Mouse (Mus musculus): ENCODE results near the gene Rnf149. TPM values are rescaled to one million over a fixed set of nuclear protein-coding genes. Genes with fewer than 3 reads are reported as not detected.

The Rnf149 gene
- polyA plus RNA-seq, 1 experiment from 2014 or later = 34.0 TPM

DNA sequence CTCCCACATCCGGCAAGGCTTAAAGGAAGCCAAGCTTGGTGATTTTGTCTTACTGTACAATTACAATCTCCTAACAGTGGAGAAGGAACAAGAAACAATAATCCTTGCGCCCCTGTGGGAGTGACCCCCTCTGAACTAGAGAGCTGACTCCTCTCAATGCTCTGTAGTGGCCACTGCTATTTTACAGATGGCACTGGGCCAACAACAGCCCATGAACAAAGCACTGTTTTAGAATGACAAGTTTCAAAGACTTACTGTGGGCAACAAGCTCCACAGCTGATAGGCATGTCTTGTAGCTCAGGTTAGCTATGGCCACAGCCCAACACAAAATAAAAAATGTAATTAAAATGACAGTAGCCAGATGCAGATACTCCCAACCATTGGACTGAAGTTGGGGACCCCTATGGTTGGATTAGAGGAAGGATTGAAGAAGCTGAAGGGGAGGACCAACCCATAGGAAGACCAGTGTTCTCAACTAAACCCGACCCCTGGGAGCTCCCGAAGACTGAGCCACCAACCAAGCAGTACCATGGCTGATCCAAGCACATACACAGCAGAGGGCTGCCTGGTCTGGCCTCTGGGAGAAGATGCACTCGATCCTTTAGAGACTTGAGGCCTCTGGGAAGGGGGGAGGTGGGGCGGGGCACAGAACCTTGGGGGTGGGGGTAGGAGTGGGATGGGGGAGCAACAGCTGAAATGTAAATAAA is 30.9 kb downstream of the Rnf149 start:
- Histone ChIP-seq H3K4me3 (ENCODE audit: low read depth, low read length) (no peak overlapping the region), H3K4me2 (replicated peaks; ENCODE audit: low read depth, low read length) (no peak overlapping the region), H3K9ac (replicated peaks; ENCODE audit: low read depth, low read length) (no peak overlapping the region), H3K4me1 (ENCODE audit: control insufficient read depth, insufficient read depth, low read length) (no peaks in the 10 kb centered on the region), H3K27me3 (ENCODE audit: control insufficient read depth, insufficient read depth, low read length) (no peaks in the 10 kb centered on the region), H3K36me3 (ENCODE audit: control insufficient read depth, insufficient read depth, low read length) (peaks cover 43% of the 10 kb centered on the region), H3K27ac (ENCODE audit: low read length) (no peak overlapping the region), H3K9me3 (ENCODE audit: control insufficient read depth, low read depth, low read length) (no peaks in the 10 kb centered on the region)
- WGBS = 89% methylated on average over 6 of the region's 6 CpGs
- ATAC-seq (ENCODE audit: insufficient number of reproducible peaks, insufficient read depth, low FRiP score, low read depth) = peak; percentile 46; the same call in 1 of the 2 replicates

GRCm38 (mm10) chr1:39545589-39545988 is 31.6 kb downstream of the Rnf149 start:
- 91% methylated on average over 7 of the region's 7 CpGs for WGBS
- no peaks in the 10 kb centered on the region for H3K9me3 ChIP-seq (ENCODE audit: control insufficient read depth, low read depth, low read length)
- H3K9ac ChIP-seq (replicated peaks; ENCODE audit: low read depth, low read length) = no peak overlapping the region
- no peaks in the 10 kb centered on the region for H3K27me3 ChIP-seq (ENCODE audit: control insufficient read depth, insufficient read depth, low read length)
- H3K4me2 ChIP-seq (replicated peaks; ENCODE audit: low read depth, low read length) = no peak overlapping the region
- no peak overlapping the region for H3K27ac ChIP-seq (ENCODE audit: low read length)
- H3K4me3 ChIP-seq (ENCODE audit: low read depth, low read length) = no peak overlapping the region
- H3K36me3 ChIP-seq (ENCODE audit: control insufficient read depth, insufficient read depth, low read length) = peaks cover 45% of the 10 kb centered on the region
- no peaks in the 10 kb centered on the region for H3K4me1 ChIP-seq (ENCODE audit: control insufficient read depth, insufficient read depth, low read length)
- no peak for ATAC-seq (ENCODE audit: insufficient number of reproducible peaks, insufficient read depth, low FRiP score, low read depth)

DNA sequence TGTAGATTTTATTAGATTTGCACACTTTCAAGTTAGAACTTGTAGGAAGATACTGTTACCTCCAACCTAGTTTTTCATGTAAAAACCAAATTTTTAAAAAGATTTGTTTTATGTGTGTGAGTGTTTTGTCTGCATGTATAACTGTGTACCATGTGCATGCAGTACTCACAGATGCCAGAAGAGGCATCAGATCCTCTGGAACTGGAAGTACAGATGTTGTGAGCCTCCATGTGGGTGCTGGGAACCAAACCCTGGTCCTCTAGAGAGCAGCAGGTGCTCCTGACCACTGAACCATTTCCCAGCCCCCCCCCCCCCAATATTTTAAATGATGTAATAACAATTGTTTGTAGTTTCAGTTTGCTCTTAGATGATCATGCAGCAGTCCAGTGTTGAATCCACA is 36.6 kb downstream of the Rnf149 start:
- no peak overlapping the region for H3K9ac ChIP-seq (replicated peaks; ENCODE audit: low read depth, low read length)
- peaks cover 50% of the 10 kb centered on the region for H3K36me3 ChIP-seq (ENCODE audit: control insufficient read depth, insufficient read depth, low read length)
- peaks cover 7% of the 10 kb centered on the region; the same call in 1 of the 2 replicates for H3K4me1 ChIP-seq (ENCODE audit: control insufficient read depth, insufficient read depth, low read length)
- no peak for ATAC-seq (ENCODE audit: insufficient number of reproducible peaks, insufficient read depth, low FRiP score, low read depth)
- H3K4me2 ChIP-seq (replicated peaks; ENCODE audit: low read depth, low read length) = no peak overlapping the region
- H3K4me3 ChIP-seq (ENCODE audit: low read depth, low read length) = no peak overlapping the region
- no peaks in the 10 kb centered on the region for H3K9me3 ChIP-seq (ENCODE audit: control insufficient read depth, low read depth, low read length)
- H3K27me3 ChIP-seq (ENCODE audit: control insufficient read depth, insufficient read depth, low read length) = no peaks in the 10 kb centered on the region
- no peak overlapping the region for H3K27ac ChIP-seq (ENCODE audit: low read length)

- 80% methylated on average over 10 of the region's 10 CpGs for WGBS
- Histone ChIP-seq H3K27me3 (ENCODE audit: control insufficient read depth, insufficient read depth, low read length) (no peaks in the 10 kb centered on the region), H3K9ac (replicated peaks; ENCODE audit: low read depth, low read length) (no peak overlapping the region), H3K9me3 (ENCODE audit: control insufficient read depth, low read depth, low read length) (no peaks in the 10 kb centered on the region), H3K4me3 (ENCODE audit: low read depth, low read length) (no peak overlapping the region), H3K36me3 (ENCODE audit: control insufficient read depth, insufficient read depth, low read length) (peaks cover 36% of the 10 kb centered on the region), H3K4me1 (ENCODE audit: control insufficient read depth, insufficient read depth, low read length) (peaks cover 12% of the 10 kb centered on the region; the same call in 1 of the 2 replicates), H3K27ac (ENCODE audit: low read length) (no peak overlapping the region), H3K4me2 (replicated peaks; ENCODE audit: low read depth, low read length) (no peak overlapping the region; the same call in 1 of the 2 replicates)
- no peak for ATAC-seq (ENCODE audit: insufficient number of reproducible peaks, insufficient read depth, low FRiP score, low read depth)
Observed at GRCm38 (mm10) chr1:39537631-39538380, 39.4 kb downstream of the Rnf149 start.

GRCm38 (mm10) chr1:39536701-39537100 is 40.5 kb downstream of the Rnf149 start:
- WGBS = 31% methylated on average over 7 of the region's 7 CpGs
- Histone ChIP-seq H3K4me2 (replicated peaks; ENCODE audit: low read depth, low read length) (peak overlapping the region; percentile 85), H3K36me3 (ENCODE audit: control insufficient read depth, insufficient read depth, low read length) (peaks cover 31% of the 10 kb centered on the region), H3K27me3 (ENCODE audit: control insufficient read depth, insufficient read depth, low read length) (no peaks in the 10 kb centered on the region), H3K4me1 (ENCODE audit: control insufficient read depth, insufficient read depth, low read length) (peaks cover 12% of the 10 kb centered on the region; the same call in 1 of the 2 replicates), H3K9ac (replicated peaks; ENCODE audit: low read depth, low read length) (peak overlapping the region; percentile 89), H3K4me3 (ENCODE audit: low read depth, low read length) (peak overlapping the region; percentile 93), H3K9me3 (ENCODE audit: control insufficient read depth, low read depth, low read length) (no peaks in the 10 kb centered on the region), H3K27ac (ENCODE audit: low read length) (no peak overlapping the region)
- no peak for ATAC-seq (ENCODE audit: insufficient number of reproducible peaks, insufficient read depth, low FRiP score, low read depth)

GRCm38 (mm10) chr1:39535515-39536311 is 41.5 kb downstream of the Rnf149 start:
- H3K9me3 ChIP-seq (ENCODE audit: control insufficient read depth, low read depth, low read length) = no peaks in the 10 kb centered on the region
- H3K4me1 ChIP-seq (ENCODE audit: control insufficient read depth, insufficient read depth, low read length) = peaks cover 12% of the 10 kb centered on the region; the same call in 1 of the 2 replicates
- peak overlapping the region; percentile 92 for H3K27ac ChIP-seq (ENCODE audit: low read length)
- H3K9ac ChIP-seq (replicated peaks; ENCODE audit: low read depth, low read length) = peak overlapping the region; percentile 89
- peaks cover 27% of the 10 kb centered on the region for H3K36me3 ChIP-seq (ENCODE audit: control insufficient read depth, insufficient read depth, low read length)
- no peaks in the 10 kb centered on the region for H3K27me3 ChIP-seq (ENCODE audit: control insufficient read depth, insufficient read depth, low read length)
- WGBS = under 1% methylated on average over 94 of the region's 100 CpGs
- H3K4me2 ChIP-seq (replicated peaks; ENCODE audit: low read depth, low read length) = peak overlapping the region; percentile 85
- peak overlapping the region; percentile 93 for H3K4me3 ChIP-seq (ENCODE audit: low read depth, low read length)
- ATAC-seq (ENCODE audit: insufficient number of reproducible peaks, insufficient read depth, low FRiP score, low read depth) = peak; percentile 91

- H3K4me1 ChIP-seq (ENCODE audit: control insufficient read depth, insufficient read depth, low read length) = peaks cover 12% of the 10 kb centered on the region; the same call in 1 of the 2 replicates
- H3K9ac ChIP-seq (replicated peaks; ENCODE audit: low read depth, low read length) = peak within 1 kb of the TSS; percentile 89
- no peaks in the 10 kb centered on the region for H3K27me3 ChIP-seq (ENCODE audit: control insufficient read depth, insufficient read depth, low read length)
- no peaks in the 10 kb centered on the region for H3K9me3 ChIP-seq (ENCODE audit: control insufficient read depth, low read depth, low read length)
- peak within 1 kb of the TSS; percentile 93 for H3K4me3 ChIP-seq (ENCODE audit: low read depth, low read length)
- ATAC-seq (ENCODE audit: insufficient number of reproducible peaks, insufficient read depth, low FRiP score, low read depth) = no peak
- H3K4me2 ChIP-seq (replicated peaks; ENCODE audit: low read depth, low read length) = peak within 1 kb of the TSS; percentile 85
- peaks cover 18% of the 10 kb centered on the region for H3K36me3 ChIP-seq (ENCODE audit: control insufficient read depth, insufficient read depth, low read length)
- WGBS = 35% methylated on average over 13 of the region's 13 CpGs
- peak within 1 kb of the TSS; percentile 92 for H3K27ac ChIP-seq (ENCODE audit: low read length)
Observed at GRCm38 (mm10) chr1:39534831-39535230, 42.4 kb downstream of the Rnf149 start, which contains the start of gene Cnot11. Gene Cnot11, plus strand, starts transcription at chr1:39534992.

DNA sequence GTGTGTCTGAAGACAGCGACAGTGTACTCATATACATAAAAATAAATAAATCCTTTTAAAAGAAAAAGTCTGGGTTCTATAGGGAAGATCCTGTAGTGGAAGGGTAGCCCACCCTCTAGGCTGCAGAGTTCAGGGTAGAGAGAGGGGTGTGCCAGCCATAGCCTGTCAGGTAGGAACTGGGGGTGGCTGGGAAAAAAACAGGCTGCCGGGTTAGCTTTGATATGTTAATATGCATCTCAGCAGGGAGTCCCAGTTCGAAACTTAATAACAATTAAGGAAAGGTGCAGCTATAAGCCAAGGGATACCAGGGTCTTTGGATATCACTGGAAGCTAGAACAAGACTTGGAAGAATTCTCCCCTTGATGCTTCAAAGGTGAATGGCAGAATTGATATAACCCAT is 43.3 kb downstream of the Rnf149 start:
- ATAC-seq (ENCODE audit: insufficient number of reproducible peaks, insufficient read depth, low FRiP score, low read depth) = no peak
- no peak overlapping the region for H3K9ac ChIP-seq (replicated peaks; ENCODE audit: low read depth, low read length)
- H3K4me2 ChIP-seq (replicated peaks; ENCODE audit: low read depth, low read length) = no peak overlapping the region
- H3K4me3 ChIP-seq (ENCODE audit: low read depth, low read length) = no peak overlapping the region
- no peaks in the 10 kb centered on the region for H3K9me3 ChIP-seq (ENCODE audit: control insufficient read depth, low read depth, low read length)
- no peak overlapping the region for H3K27ac ChIP-seq (ENCODE audit: low read length)
- peaks cover 9% of the 10 kb centered on the region for H3K36me3 ChIP-seq (ENCODE audit: control insufficient read depth, insufficient read depth, low read length)
- H3K27me3 ChIP-seq (ENCODE audit: control insufficient read depth, insufficient read depth, low read length) = no peaks in the 10 kb centered on the region
- peaks cover 12% of the 10 kb centered on the region; the same call in 1 of the 2 replicates for H3K4me1 ChIP-seq (ENCODE audit: control insufficient read depth, insufficient read depth, low read length)
- WGBS = 52% methylated on average over 3 of the region's 3 CpGs

Data from stomach, embryonic 14.5 days (tissue).